Mouse (Mus musculus) lung, postnatal 36 days (tissue): Measurements from ENCODE around the gene Memo1.
"Not testable (repeated sequence)": the region's sequence is repeated elsewhere in the genome, so short reads cannot be mapped to it uniquely, and the experiment has no call there.

Source experiments
- DNase-seq: peaks from one replicate; pipeline ENCODE4 v3.0.0; 2022; ENCODE audit warnings: mixed read lengths

Memo1 gene

DNA sequence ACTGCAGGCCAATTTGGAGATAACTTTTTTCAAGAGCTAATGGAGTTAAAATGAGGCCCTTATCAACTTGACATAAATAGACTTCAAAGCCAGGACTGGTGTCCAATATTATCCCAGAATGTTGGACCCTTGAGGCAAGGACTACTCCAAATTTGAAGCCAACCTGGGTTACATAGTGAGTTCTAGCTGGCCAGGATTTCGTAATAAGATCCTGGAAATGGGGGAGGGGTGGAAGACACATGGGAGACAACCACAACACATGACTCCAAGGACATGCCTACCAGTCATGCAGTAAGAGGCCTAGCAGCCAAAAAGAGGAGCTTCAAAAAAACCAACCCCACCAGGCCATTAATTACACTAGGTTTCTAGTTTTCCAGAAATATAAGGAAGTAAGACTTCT lies 50.0 kb downstream of the Memo1 start:
- peak; percentile 56 for DNase-seq

DNA sequence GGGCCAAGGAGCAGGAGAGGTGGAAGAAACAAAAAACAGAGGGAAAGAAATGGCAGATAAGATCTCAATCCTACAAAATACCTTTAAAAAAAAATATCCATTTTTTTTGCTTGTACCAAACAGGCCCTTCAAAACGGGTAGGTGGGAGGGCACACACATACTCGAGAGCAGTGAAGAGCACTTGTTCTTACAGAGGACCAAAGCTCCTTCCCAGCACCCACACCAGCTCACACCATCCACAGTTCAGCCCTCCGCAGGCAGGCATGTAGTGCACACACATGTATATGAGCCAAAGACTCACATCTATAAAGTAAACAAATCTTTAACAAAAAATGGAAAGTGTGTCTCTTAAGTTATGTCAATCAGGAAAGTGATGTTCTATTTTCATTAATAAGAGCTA lies 52.5 kb downstream of the Memo1 start:
- DNase-seq: peak; percentile 17

DNA sequence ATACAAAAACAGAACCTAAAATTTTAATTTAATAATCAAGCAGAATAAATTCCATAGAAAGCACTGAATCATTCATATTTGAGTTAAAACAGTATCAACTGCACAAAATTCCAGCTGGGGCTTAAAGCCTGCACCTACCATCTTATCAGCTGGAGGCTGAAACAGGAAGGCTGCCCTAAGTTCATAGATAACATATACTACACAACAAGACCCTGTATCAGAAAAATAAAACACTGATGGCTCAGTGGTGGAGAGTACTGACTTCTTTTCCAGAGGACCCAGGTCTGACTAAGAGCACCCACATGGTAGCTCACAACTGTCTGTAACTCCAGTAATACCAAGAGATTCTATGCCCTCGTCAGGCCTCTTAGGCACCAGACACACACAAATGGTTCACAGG lies 55.0 kb downstream of the Memo1 start:
- no peak for DNase-seq

DNA sequence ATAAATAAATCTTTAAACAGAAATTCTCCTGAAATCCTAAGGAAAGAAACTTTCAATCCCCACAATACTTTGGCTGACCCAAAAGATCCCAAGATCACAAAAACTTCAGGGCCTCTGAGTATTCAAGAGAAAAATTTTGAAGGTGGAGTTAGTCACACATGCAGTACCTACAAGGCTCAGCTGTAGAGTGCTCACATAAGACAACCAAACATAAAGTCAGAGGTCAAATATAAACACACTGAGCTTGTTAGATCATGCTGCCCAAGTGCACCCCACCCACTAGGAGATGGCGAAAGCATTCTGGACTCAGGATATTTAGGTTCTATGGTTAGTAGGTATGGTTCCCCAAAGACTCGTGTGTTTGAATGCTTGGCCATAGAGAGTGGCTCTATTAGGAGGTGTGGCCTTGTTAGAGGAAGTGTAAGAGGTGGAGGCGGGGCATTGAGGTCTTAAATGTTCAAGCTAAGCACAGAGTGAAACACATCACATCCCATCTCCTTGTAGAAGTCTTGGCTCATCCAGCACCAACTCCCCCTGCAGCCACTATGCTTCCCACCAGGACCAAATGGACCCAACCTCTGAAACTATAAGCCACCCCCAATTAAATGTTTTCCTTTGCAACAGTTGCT lies 67.1 kb downstream of the Memo1 start:
- DNase-seq: no peak

DNA sequence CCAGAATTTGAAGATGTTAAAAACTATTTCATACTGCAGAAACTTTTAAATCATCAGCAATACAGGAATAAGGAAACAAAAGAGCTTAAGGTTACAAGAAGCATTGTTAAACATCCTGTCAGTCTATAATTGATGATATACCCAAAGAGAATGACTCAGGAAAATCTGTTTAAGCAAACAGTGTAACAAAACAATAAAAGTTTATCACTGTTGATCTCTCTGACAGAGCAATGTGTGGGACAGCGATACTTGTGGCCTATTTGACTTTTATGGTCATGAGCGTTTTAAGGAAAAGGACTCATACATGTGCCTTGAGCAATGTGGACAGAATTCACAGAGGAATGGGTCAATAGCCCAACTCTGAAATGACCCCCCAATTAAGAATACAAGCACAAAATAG lies 78.0 kb downstream of the Memo1 start:
- DNase-seq: no peak

DNA sequence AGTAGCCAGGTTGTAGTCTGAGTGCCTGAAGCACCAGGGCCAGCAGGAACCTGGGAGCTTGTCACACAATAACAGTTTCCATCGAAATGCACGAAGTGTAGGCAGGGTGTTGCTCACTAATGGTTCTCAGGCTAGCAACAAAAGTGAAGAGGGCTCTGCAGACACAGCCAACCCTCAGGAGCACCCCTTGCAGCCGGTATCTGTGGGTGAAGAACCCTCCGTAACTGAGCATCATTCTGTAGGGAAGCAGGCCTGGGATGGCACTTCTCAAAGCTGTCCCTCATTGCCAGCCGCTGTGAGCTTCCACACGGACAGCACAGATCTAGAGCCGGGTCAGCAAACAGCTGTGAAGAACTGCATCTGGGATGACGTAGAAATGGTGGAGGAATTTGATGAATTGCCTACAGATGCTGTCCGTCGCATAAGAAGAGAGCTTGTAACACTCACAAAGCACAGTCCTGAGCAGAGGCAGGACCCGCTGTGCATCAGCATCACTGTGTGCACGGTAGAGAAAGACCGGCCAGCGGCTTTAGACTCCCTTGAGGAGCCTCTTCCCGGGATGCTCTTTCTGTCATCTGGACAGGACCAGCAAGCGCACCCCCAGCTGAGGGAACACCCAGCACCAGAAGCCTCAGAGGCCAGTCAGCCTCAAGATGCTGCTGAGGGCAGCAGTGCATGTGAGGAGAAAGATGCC lies 82.3 kb downstream of the Memo1 start:
- not testable (repeated sequence) for DNase-seq

DNA sequence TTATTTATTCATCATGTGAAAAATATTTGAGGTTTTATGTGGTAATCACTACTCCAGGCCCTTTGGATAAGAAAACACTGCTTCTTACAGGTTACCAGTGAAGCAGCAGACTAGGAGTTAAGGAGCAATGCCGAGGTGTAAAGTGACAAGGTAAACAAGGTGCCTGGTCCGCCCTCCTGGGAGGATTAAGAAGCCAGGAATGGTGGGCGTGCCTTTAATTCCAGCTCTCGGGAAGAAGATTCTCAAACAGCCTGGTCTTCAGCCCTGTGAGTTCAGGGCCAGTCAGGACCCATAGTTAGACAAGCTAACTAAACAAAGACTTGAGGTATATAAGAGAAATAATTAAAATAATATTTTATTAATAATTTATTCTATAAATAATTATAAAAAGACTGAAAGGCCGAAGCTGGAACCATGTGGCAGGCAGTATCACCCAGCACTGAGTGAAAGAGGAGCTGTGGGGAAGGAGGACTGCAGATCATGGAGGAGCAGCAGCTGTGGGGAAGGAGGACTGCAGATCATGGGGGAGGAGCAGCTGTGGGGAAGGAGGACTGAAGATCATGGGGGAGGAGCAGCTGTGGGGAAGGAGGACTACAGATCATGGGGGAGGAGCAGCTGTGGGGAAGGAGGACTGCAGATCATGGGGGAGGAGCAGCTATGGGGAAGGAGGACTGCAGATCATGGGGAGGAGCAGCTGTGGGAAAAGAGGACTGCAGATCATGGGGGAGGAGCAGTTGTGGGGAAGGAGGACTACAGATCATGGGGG lies 86.0 kb downstream of the Memo1 start:
- peak; percentile 38 for DNase-seq

DNA sequence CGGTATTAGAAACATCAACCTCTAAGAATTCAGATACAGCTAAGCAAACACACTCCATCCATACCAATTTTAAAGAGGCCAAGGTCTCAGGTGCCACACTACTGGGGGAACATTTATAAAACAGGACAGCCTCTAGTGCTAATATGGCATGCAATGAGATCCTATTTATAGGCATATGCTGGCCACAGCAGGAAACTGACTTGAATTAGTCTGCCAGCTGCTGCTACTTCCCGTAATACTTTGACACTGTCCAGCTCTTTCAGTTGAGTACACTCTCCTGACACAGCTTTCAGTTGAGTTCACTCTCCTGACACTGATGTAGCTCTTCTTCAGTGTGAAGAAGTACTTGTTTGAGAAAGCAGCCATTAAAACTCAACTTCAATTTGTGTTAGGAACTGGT lies 99.4 kb downstream of the Memo1 start:
- no peak for DNase-seq

DNA sequence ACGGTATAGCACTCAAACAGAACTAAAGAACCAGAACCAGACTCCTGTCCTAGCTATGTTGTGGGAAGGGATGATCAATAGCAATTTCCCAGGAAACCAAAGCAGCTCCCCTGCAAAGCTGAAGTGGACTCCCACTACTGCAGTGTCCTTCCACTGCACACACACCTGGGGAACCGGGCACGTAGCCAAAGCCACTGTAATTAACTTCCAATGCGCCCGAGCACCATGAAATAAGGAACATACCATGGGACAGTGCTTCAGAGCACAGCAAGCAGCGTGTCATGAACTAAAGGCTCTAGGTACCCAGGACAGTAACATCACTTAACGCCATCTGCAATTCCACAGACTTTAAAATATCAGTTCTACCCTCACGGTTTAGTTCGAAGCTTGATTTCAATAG lies 100.6 kb downstream of the Memo1 start:
- DNase-seq: peak; percentile 19

DNA sequence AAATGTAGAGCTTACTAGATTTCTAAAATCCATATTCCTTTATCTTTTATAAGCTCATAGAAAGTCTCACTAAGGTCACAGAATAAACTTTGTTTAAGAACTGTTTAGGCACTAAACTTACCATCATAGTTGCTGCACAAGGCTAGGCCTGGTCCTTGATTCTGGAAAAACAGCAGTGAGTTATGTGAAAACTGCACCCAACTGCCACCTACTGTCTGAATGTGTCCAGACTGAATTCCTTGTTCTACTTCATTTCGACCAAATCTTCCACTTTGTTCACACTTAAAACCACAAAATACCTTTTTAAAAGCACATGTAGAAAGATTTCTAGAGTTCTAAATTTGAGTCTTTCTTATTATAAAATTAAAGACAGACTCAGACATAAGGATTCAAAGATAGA lies 101.9 kb downstream of the Memo1 start:
- DNase-seq: peak; percentile 24

DNA sequence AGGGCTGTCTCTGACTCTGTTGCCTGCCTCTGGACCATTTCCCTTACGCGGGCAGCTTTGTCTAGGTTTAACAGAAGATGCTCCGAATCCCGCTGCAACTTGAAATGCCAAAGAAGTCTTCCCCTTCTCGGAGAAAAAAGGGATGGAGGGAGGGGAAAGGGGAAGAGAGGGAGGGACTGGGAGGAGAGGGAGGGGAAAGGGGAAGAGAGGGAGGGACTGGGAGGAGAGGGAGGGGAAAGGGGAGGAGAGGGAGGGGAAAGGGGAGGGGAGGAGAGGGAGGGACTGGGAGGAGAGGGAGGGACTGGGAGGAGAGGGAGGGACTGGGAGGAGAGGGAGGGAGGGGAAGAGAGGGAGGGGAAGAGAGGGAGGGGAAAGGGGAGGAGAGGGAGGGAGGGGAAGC lies 103.9 kb downstream of the Memo1 start:
- no peak for DNase-seq

DNA sequence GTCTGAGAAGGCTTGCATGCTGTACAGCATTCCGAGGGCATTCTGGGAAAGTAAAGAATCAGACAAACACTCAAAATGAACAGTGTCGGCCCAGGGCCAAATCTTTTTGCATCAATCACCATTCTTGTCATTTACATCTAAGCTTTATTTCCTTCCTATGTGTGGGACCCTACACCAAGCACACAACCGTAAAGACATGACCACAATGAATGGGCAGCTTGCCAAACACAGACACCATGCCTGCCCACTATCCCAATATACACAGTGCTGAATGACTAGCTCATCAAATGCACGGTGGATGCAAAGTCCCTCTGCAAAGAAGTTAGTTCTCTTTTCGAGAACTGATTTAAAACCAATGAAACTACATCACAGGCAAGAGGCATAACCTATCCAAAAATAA lies 109.1 kb downstream of the Memo1 start:
- peak; percentile 44 for DNase-seq

DNA sequence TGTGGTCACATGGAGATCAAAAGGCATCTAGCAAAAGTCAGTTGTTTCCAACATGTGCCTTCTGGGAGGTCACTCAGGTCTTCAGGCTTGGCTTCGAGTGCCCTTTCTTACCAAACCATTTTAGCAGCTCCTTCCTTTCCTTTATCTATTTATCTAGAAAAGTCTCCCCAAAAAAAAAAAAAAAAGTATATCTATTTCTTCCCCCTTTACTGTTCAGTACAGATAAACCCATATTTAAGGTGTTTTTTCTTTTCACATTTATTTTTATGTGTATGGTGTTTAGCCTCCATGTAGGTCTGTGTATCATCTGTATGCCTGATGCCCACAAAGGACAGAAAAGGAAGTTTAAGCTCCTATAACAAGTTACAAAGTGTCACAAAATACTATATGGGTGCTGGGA lies 110.6 kb downstream of the Memo1 start:
- DNase-seq: no peak

DNA sequence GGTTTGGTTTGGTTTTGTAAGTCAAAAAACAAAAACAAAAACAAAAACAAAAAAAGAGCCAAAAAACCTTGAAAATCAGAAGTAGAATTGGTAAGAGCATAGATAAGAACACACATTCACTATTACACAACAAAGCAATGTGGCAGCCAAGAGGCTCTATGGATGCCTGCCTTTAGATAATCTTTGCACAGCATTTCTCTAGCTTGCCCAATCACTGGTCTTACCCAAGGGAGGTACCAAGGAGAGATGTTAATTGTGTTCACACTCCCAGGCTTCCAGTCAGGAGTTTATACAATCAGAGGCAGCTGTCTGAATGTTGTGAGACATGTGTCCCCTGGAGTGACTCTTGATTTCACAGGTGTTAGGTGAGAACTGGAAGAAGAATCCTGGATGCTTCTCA lies 114.4 kb downstream of the Memo1 start:
- no peak for DNase-seq

DNA sequence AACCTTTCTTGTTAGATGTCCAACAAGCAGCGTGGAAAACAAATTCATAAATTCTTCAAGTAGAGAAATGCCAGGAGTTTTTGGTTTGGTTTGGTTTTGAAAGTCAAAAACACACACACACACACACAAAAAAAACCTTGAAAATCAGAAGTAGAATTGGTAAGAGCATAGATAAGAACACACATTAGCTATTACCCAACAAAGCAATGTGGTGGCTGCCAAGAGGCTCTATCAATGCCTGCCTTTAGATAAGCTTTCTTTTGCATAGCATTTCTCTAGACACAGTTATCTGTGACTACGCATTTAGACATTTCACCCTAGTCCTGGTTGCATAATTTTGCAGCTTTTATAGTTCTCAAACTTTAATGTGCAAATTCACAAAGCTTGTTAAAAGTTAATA lies 115.7 kb downstream of the Memo1 start:
- not testable (repeated sequence) for DNase-seq

DNA sequence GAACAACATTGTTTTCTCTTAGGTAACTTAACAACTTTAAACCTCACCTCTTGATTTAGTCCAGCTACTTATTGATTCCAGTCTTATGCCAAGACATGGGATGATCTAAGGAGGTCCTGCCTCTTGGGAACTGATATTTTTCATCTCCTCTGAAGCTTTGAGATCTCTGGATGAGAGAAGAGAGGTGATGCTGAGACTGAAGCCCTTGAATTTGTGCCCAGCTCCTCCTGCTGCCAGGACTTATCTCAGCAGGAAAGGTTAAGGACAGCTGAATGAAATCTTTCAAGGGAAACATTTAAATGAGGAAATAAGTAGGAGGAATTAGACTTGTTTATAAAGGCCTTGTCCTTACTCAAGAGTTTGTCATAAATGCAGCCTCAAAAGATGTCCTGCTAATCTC lies 121.6 kb downstream of the Memo1 start:
- DNase-seq: no peak

DNA sequence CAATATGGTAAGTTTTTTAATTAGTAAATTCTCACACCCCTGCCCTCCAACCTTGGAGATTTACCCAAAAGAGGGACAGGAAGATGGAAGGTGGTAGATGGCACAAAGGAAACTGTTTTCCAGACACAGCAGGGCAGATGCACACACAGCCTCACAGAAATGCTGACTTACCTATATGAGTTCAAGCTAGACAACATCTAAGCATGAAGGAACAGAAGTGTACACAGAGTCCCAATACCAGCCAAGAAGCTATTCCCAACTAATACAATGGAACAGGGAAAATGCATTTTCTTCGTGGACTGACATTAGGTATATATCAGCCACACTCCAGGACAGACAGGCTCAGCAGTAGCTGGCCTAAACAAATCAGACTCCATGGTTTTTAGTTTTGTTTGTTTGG lies 122.5 kb downstream of the Memo1 start:
- no peak for DNase-seq

DNA sequence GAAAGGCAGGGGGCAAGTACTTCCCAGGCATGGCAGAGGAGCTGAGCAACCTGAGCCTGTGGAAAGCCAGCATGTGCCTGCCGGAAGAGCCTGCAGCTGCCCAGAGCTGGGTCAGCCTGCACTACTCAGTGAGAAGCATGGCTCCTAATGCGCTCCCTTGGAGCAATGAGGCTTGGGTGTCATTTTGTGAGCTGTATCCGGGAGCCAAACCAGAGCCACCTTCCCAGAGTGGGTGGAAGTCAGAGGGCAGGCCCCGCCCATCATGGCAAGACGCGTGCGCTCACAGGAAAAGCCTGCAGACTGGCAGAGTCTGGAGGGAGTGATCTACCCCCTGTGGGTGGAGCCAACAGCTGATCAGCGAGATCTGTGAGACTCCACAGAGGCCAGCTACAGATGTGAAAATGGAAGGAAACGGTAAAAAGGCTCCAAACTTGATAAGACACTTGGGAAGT lies 135.9 kb downstream of the Memo1 start:
- peak; percentile 84 for DNase-seq

DNA sequence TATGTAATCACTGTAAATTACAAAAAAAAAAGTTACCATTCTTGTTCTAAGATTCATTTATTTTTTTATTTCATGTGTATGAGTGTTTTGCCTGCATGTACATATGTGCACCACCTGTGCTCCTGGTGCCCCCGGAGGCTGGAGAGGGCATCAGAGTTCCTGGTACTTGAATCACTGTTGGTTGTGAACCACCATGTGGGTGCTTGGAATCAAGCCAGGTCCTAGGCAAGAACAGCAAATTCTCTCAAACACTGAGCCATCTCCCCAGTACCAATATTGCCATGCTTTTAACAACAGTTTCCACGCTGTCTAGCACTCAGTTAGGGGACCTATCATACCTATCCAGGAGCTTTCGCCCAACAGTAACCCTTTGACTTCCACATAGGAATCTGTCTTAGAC lies 137.2 kb downstream of the Memo1 start:
- no peak for DNase-seq
